ENCODE assay signal across 8 mouse cellular contexts in the genomic region with DNA sequence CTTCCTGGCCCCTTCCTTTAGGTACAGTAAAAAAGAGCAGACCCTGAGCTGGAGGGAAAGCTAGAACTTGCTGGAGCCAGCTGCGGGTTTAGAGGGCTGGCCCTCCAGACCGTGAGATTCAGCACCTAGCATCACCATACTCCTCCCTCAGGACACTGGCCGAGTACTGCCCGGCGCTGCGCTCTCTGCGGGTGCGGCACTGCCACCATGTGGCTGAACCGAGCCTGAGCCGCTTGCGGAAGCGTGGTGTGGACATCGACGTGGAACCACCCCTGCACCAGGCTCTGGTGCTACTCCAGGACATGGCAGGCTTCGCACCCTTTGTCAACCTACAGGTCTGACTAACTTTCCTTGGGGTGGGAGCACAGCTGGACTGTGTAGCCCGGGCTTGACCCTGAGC. TPM values are rescaled to one million over a fixed set of nuclear protein-coding genes. Genes with fewer than 3 reads are reported as not detected.
DNase-seq lines count a peak whose midpoint lies in the region; ATAC-seq and TF ChIP-seq lines count a peak whose summit lies in the region.

No protein-coding gene starts in this region.

- H3K36me3 ChIP-seq in embryonic facial prominence, embryonic 13.5 days = peaks cover 19% of the 10 kb centered on the region
- H3K36me3 ChIP-seq in heart, adult 2 months (ENCODE audit: control insufficient read depth, insufficient read depth, low read length) = no peaks in the 10 kb centered on the region
- H3K36me3 ChIP-seq in kidney, adult 2 months (ENCODE audit: control insufficient read depth, insufficient read depth, low read length) = no peaks in the 10 kb centered on the region
- H3K36me3 ChIP-seq in liver, embryonic 12.5 days = peaks cover 27% of the 10 kb centered on the region
- no peaks in the 10 kb centered on the region for H3K36me3 ChIP-seq in myocyte (ENCODE audit: control insufficient read depth, insufficient read depth)
- 0 out of 2 replicates have a peak, but pooled peaks cover 5% of the 10 kb centered on the region for H3K36me3 ChIP-seq in stomach, embryonic 15.5 days

- peak overlapping the region; percentile 100 for H3K4me2 ChIP-seq in embryonic facial prominence, embryonic 13.5 days
- peak overlapping the region; percentile 100 for H3K4me2 ChIP-seq in liver, embryonic 12.5 days
- H3K4me2 ChIP-seq in myocyte (ENCODE audit: low read depth) = peak overlapping the region; percentile 87
- H3K4me2 ChIP-seq in stomach, embryonic 15.5 days = peak overlapping the region; percentile 100

- H3K27me3 ChIP-seq in embryonic facial prominence, embryonic 13.5 days = peaks cover 36% of the 10 kb centered on the region
- no peaks in the 10 kb centered on the region for H3K27me3 ChIP-seq in heart, adult 2 months (ENCODE audit: control insufficient read depth, insufficient read depth, low read length)
- no peaks in the 10 kb centered on the region for H3K27me3 ChIP-seq in kidney, adult 2 months (replicated peaks; ENCODE audit: control insufficient read depth, insufficient read depth, low read length)
- peaks cover 35% of the 10 kb centered on the region for H3K27me3 ChIP-seq in liver, embryonic 12.5 days (replicated peaks)
- H3K27me3 ChIP-seq in myocyte (ENCODE audit: control insufficient read depth, insufficient read depth, insufficient read length) = no peaks in the 10 kb centered on the region
- H3K27me3 ChIP-seq in stomach, embryonic 15.5 days (replicated peaks) = peaks cover 18% of the 10 kb centered on the region

- no peaks in the 10 kb centered on the region for H3K79me2 ChIP-seq in heart, adult 2 months (replicated peaks; ENCODE audit: control insufficient read depth, insufficient read depth, low read length)
- no peaks in the 10 kb centered on the region for H3K79me2 ChIP-seq in myocyte (ENCODE audit: control insufficient read depth, insufficient read depth)

- peak; percentile 95 for TF ChIP-seq CTCF in heart, adult 2 months (IDR thresholded peaks at IDR 0.05)
- TF ChIP-seq CTCF in kidney, adult 2 months (conservative IDR thresholded peaks at IDR 0.05; ENCODE audit: insufficient read depth, insufficient read length, low read depth, low read length) = peak; percentile 95; the same call in 1 of the 2 replicates

- no peak overlapping the region for H3ac ChIP-seq in myocyte (ENCODE audit: control insufficient read depth, insufficient read length)

- H3K9me3 ChIP-seq in embryonic facial prominence, embryonic 13.5 days = no peaks in the 10 kb centered on the region
- no peaks in the 10 kb centered on the region for H3K9me3 ChIP-seq in liver, embryonic 12.5 days (replicated peaks)
- no peaks in the 10 kb centered on the region for H3K9me3 ChIP-seq in stomach, embryonic 15.5 days

- WGBS in embryonic facial prominence, embryonic 13.5 days = 6% methylated on average over 16 of the region's 16 CpGs
- 5% methylated on average over 16 of the region's 16 CpGs for WGBS in heart, adult 2 months
- 5% methylated on average over 16 of the region's 16 CpGs for WGBS in kidney, adult 2 months
- WGBS in liver, embryonic 12.5 days (ENCODE audit: insufficient replicate concordance) = 5% methylated on average over 16 of the region's 16 CpGs
- 6% methylated on average over 16 of the region's 16 CpGs for WGBS in stomach, embryonic 15.5 days

- peak; percentile 70; the same call in 1 of the 2 replicates for TF ChIP-seq EP300 in heart, adult 2 months (IDR thresholded peaks at IDR 0.05; ENCODE audit: insufficient read depth, low read depth, low read length)

- peak; percentile 85 for DNase-seq in 416B (ENCODE audit: low read depth)
- peak; percentile 79 for DNase-seq in adrenal gland, adult 8-10 months
- DNase-seq in heart, adult 2 months = peak; percentile 86 to 87
- DNase-seq in kidney, adult 2 months = peak; percentile 89

- 0 out of 2 replicates have a peak overlapping the region, but pooled peaks have one; percentile 11 for H3K4me3 ChIP-seq in embryonic facial prominence, embryonic 13.5 days
- no peak overlapping the region for H3K4me3 ChIP-seq in heart, adult 2 months
- no peak overlapping the region for H3K4me3 ChIP-seq in kidney, adult 2 months (ENCODE audit: insufficient read depth, low read depth, low read length)
- peak overlapping the region; percentile 78; the same call in 1 of the 2 replicates for H3K4me3 ChIP-seq in liver, embryonic 12.5 days
- H3K4me3 ChIP-seq in myocyte = peak overlapping the region; percentile 77
- no peak overlapping the region for H3K4me3 ChIP-seq in stomach, embryonic 15.5 days (replicated peaks)

- H3K9ac ChIP-seq in embryonic facial prominence, embryonic 13.5 days = no peak overlapping the region
- H3K9ac ChIP-seq in heart, adult 2 months (ENCODE audit: low read depth, low read length) = no peak overlapping the region
- H3K9ac ChIP-seq in liver, embryonic 12.5 days = 0 out of 2 replicates have a peak overlapping the region, but pooled peaks have one; percentile 82
- H3K9ac ChIP-seq in stomach, embryonic 15.5 days = no peak overlapping the region

- no peak for ATAC-seq in embryonic facial prominence, embryonic 13.5 days (ENCODE audit: insufficient number of reproducible peaks, insufficient read depth, low FRiP score, low TSS enrichment, low read depth)
- peak; percentile 52 for ATAC-seq in liver, embryonic 12.5 days
- ATAC-seq in stomach, embryonic 15.5 days (ENCODE audit: insufficient read depth, low FRiP score, low read depth) = peak; percentile 61

- H3K4me1 ChIP-seq in embryonic facial prominence, embryonic 13.5 days = peaks cover 30% of the 10 kb centered on the region
- H3K4me1 ChIP-seq in heart, adult 2 months (ENCODE audit: control insufficient read depth, insufficient read depth, low read length) = peaks cover 7% of the 10 kb centered on the region
- H3K4me1 ChIP-seq in kidney, adult 2 months (ENCODE audit: control insufficient read depth, insufficient read depth, low read length) = peaks cover 6% of the 10 kb centered on the region; the same call in 1 of the 2 replicates
- peaks cover 42% of the 10 kb centered on the region for H3K4me1 ChIP-seq in liver, embryonic 12.5 days
- H3K4me1 ChIP-seq in stomach, embryonic 15.5 days = peaks cover 26% of the 10 kb centered on the region

- intact Hi-C loops in heart, adult 2 months (cut with DNase I) = no loop called here

- no peak overlapping the region for H3K27ac ChIP-seq in embryonic facial prominence, embryonic 13.5 days
- no peak overlapping the region for H3K27ac ChIP-seq in heart, adult 2 months
- no peak overlapping the region for H3K27ac ChIP-seq in kidney, adult 2 months (ENCODE audit: insufficient read depth, low read depth, low read length)
- no peak overlapping the region for H3K27ac ChIP-seq in liver, embryonic 12.5 days
- H3K27ac ChIP-seq in stomach, embryonic 15.5 days = no peak overlapping the region

- no peak for TF ChIP-seq POLR2A in heart, adult 2 months (IDR thresholded peaks at IDR 0.05; ENCODE audit: insufficient read depth, low read depth, low read length)
- no peak for TF ChIP-seq POLR2A in kidney, adult 2 months (IDR thresholded peaks at IDR 0.05; ENCODE audit: low read depth, low read length)
- TF ChIP-seq POLR2A in myocyte (IDR thresholded peaks at IDR 0.05; ENCODE audit: insufficient read length, low read depth) = no peak

RNA-seq across cellular contexts. Expression of a gene that starts 2.0 kb away (rescaled TPM):
- 10 to 100 TPM; 11.9 to 16.2 (median 13.2) TPM for total RNA-seq in adrenal gland, adult 8-10 months (2022)
- 15.1 and 16.5 TPM in 2 replicates for polyA plus RNA-seq in embryonic facial prominence, embryonic 13.5 days (2015; fragmentation: Nextera tagmentation; extraction: Ambion mirVana)
- total RNA-seq in heart, adult 2 months (2021) = 1 to 10 TPM; 5.3 TPM
- 5.3 and 8.0 TPM in 2 replicates for polyA plus RNA-seq in heart, adult 2 months (2012; rRNA removed)
- 26.1 and 35.8 TPM in 2 replicates for polyA plus RNA-seq in kidney, adult 2 months (2012; rRNA removed)
- 13.4 and 13.5 TPM in 2 replicates for polyA plus RNA-seq in liver, embryonic 12.5 days (2016; fragmentation: Nextera tagmentation; extraction: Ambion mirVana)
- 15.3 TPM for polyA plus RNA-seq in myocyte (2012; fragmentation: generic; extraction: Trizol)
- polyA plus RNA-seq in stomach, embryonic 15.5 days (2015; fragmentation: Nextera tagmentation; extraction: Ambion mirVana) = 16.7 TPM in 2 replicates

RNA-seq across cellular contexts. Expression of a gene that starts 3.0 kb away (rescaled TPM):
- total RNA-seq in adrenal gland, adult 8-10 months (2022) = 10 to 100 TPM in 3 of 4 experiments, 1 to 10 TPM in 1; 7.9 to 14.9 (median 13.1) TPM
- polyA plus RNA-seq in embryonic facial prominence, embryonic 13.5 days (2015; fragmentation: Nextera tagmentation; extraction: Ambion mirVana) = 5.0 and 6.0 TPM in 2 replicates
- under 1 TPM; 0.60 to 0.80 TPM for total RNA-seq in heart, adult 2 months (2021)
- 1.4 and 1.6 TPM in 2 replicates for polyA plus RNA-seq in heart, adult 2 months (2012; rRNA removed)
- 1.9 and 2.7 TPM in 2 replicates for polyA plus RNA-seq in kidney, adult 2 months (2012; rRNA removed)
- 10.7 and 11.3 TPM in 2 replicates for polyA plus RNA-seq in liver, embryonic 12.5 days (2016; fragmentation: Nextera tagmentation; extraction: Ambion mirVana)
- polyA plus RNA-seq in myocyte (2012; fragmentation: generic; extraction: Trizol) = 11.7 TPM
- 52.9 and 54.7 TPM in 2 replicates for polyA plus RNA-seq in stomach, embryonic 15.5 days (2015; fragmentation: Nextera tagmentation; extraction: Ambion mirVana)

RNA-seq across cellular contexts. Expression of a gene that starts 8.6 kb away (rescaled TPM):
- total RNA-seq in adrenal gland, adult 8-10 months (2022) = 100 to 1,000 TPM in 2 of 4 experiments, 10 to 100 TPM in 2; 77.2 to 109 (median 89.6) TPM
- 177 and 188 TPM in 2 replicates for polyA plus RNA-seq in embryonic facial prominence, embryonic 13.5 days (2015; fragmentation: Nextera tagmentation; extraction: Ambion mirVana)
- total RNA-seq in heart, adult 2 months (2021) = 10 to 100 TPM; 79.8 to 91.3 TPM
- polyA plus RNA-seq in heart, adult 2 months (2012; rRNA removed) = 58.7 and 73.5 TPM in 2 replicates
- 69.8 and 72.0 TPM in 2 replicates for polyA plus RNA-seq in kidney, adult 2 months (2012; rRNA removed)
- polyA plus RNA-seq in liver, embryonic 12.5 days (2016; fragmentation: Nextera tagmentation; extraction: Ambion mirVana) = 97.6 and 99.1 TPM in 2 replicates
- 165 TPM for polyA plus RNA-seq in myocyte (2012; fragmentation: generic; extraction: Trizol)
- polyA plus RNA-seq in stomach, embryonic 15.5 days (2015; fragmentation: Nextera tagmentation; extraction: Ambion mirVana) = 134 and 137 TPM in 2 replicates

RNA-seq across cellular contexts. Expression of a gene that starts 11.0 kb away (rescaled TPM):
- total RNA-seq in adrenal gland, adult 8-10 months (2022) = 10 to 100 TPM; 11.7 to 21.1 (median 16.6) TPM
- polyA plus RNA-seq in embryonic facial prominence, embryonic 13.5 days (2015; fragmentation: Nextera tagmentation; extraction: Ambion mirVana) = 3.3 and 4.3 TPM in 2 replicates
- total RNA-seq in heart, adult 2 months (2021) = 1 to 10 TPM; 2.6 to 3.1 TPM
- polyA plus RNA-seq in heart, adult 2 months (2012; rRNA removed) = 3.2 and 4.5 TPM in 2 replicates
- polyA plus RNA-seq in kidney, adult 2 months (2012; rRNA removed) = 34.7 and 43.8 TPM in 2 replicates
- polyA plus RNA-seq in liver, embryonic 12.5 days (2016; fragmentation: Nextera tagmentation; extraction: Ambion mirVana) = 13.2 and 14.5 TPM in 2 replicates
- polyA plus RNA-seq in myocyte (2012; fragmentation: generic; extraction: Trizol) = 1.9 TPM
- 11.9 and 12.9 TPM in 2 replicates for polyA plus RNA-seq in stomach, embryonic 15.5 days (2015; fragmentation: Nextera tagmentation; extraction: Ambion mirVana)

RNA-seq across cellular contexts. Expression of a gene that starts 20.2 kb away (rescaled TPM):
- 1 to 10 TPM; 1.1 to 2.4 (median 1.5) TPM for total RNA-seq in adrenal gland, adult 8-10 months (2022)
- polyA plus RNA-seq in embryonic facial prominence, embryonic 13.5 days (2015; fragmentation: Nextera tagmentation; extraction: Ambion mirVana) = 1.5 and 2.3 TPM in 2 replicates
- under 1 TPM; 0.34 to 0.43 TPM for total RNA-seq in heart, adult 2 months (2021)
- 0.66 and 0.73 TPM in 2 replicates for polyA plus RNA-seq in heart, adult 2 months (2012; rRNA removed)
- 1.5 and 1.6 TPM in 2 replicates for polyA plus RNA-seq in kidney, adult 2 months (2012; rRNA removed)
- polyA plus RNA-seq in liver, embryonic 12.5 days (2016; fragmentation: Nextera tagmentation; extraction: Ambion mirVana) = 0.37 and 0.41 TPM in 2 replicates
- 1.2 TPM for polyA plus RNA-seq in myocyte (2012; fragmentation: generic; extraction: Trizol)
- 1.4 and 1.5 TPM in 2 replicates for polyA plus RNA-seq in stomach, embryonic 15.5 days (2015; fragmentation: Nextera tagmentation; extraction: Ambion mirVana)

Comparison
In these comparisons a context has a peak if more than half of its experiments do, and no peak if none do; other contexts are left out.
1. H3K4me3 ChIP-seq: peak in embryonic facial prominence, embryonic 13.5 days (single experiment), liver, embryonic 12.5 days (single experiment) and myocyte (single experiment); none in heart, adult 2 months (single experiment), kidney, adult 2 months (single experiment) and stomach, embryonic 15.5 days (single experiment).
2. Peak in every context shown above with its lines, with median percentiles within 50 percentile points of each other: DNase-seq and H3K4me2 ChIP-seq.